Mouse (Mus musculus) spleen, adult 2 months (tissue): ENCODE data around the gene Ptpdc1.

Source experiments
- CTCF ChIP-seq: fragments of 200-500 bp; IDR thresholded peaks from 2 replicates; pipeline ENCODE4 v1.5.1; 2011; ENCODE audit warnings: mild to moderate bottlenecking, inconsistent platforms; ENCODE audit not compliant: insufficient read depth, insufficient read length, insufficient replicate concordance; ENCODE audit errors: extremely low read depth
- POLR2A ChIP-seq: fragments of 200-500 bp; IDR thresholded peaks from 2 replicates; pipeline ENCODE4 v1.6.1; 2011; ENCODE audit warnings: low read depth, low read length, inconsistent platforms

- no peak for TF ChIP-seq CTCF
- no peak for TF ChIP-seq POLR2A
These were observed at the start of gene Ptpdc1 for GRCm38 (mm10) chr13:48625433-48626184.
